Mouse (Mus musculus): ENCODE data around the gene Stab1.

The Stab1 gene

GRCm38 (mm10) chr14:31165010-31165409 is 3.4 kb downstream of the Stab1 start:
- DNase-seq (ENCODE audit: low spot score), result no peak

GRCm38 (mm10) chr14:31164067-31164466 is 4.4 kb downstream of the Stab1 start:
- DNase-seq (ENCODE audit: low spot score), result peak; percentile 12

GRCm38 (mm10) chr14:31161638-31162037 is 6.8 kb downstream of the Stab1 start:
- DNase-seq (ENCODE audit: low spot score), result no peak

GRCm38 (mm10) chr14:31161191-31161590 is 7.2 kb downstream of the Stab1 start:
- DNase-seq (ENCODE audit: low spot score), result no peak

GRCm38 (mm10) chr14:31160196-31161150 is 8.0 kb downstream of the Stab1 start:
- DNase-seq (ENCODE audit: low spot score), result no peak

- DNase-seq (ENCODE audit: low spot score), result no peak
Measured at GRCm38 (mm10) chr14:31145694-31146093, 22.7 kb downstream of the Stab1 start.

- no peak for DNase-seq (ENCODE audit: low spot score)
Measured at GRCm38 (mm10) chr14:31141011-31141410, 27.4 kb downstream of the Stab1 start.

- DNase-seq (ENCODE audit: low spot score), result no peak
Measured at GRCm38 (mm10) chr14:31140141-31140540, 28.3 kb downstream of the Stab1 start.

GRCm38 (mm10) chr14:31139666-31140065 is 28.8 kb downstream of the Stab1 start:
- DNase-seq (ENCODE audit: low spot score), result no peak

- no peak for DNase-seq (ENCODE audit: low spot score)
Measured at GRCm38 (mm10) chr14:31138897-31139429, 29.5 kb downstream of the Stab1 start.

GRCm38 (mm10) chr14:31138219-31138896 is 30.1 kb downstream of the Stab1 start:
- no peak for DNase-seq (ENCODE audit: low spot score)

- no peak for DNase-seq (ENCODE audit: low spot score)
Measured at GRCm38 (mm10) chr14:31137791-31138190, 30.6 kb downstream of the Stab1 start.

- no peak for DNase-seq (ENCODE audit: low spot score)
Measured at GRCm38 (mm10) chr14:31137281-31137595, 31.2 kb downstream of the Stab1 start.

GRCm38 (mm10) chr14:31136411-31137280 is 31.8 kb downstream of the Stab1 start:
- DNase-seq (ENCODE audit: low spot score), result no peak

GRCm38 (mm10) chr14:31135495-31136410 is 32.7 kb downstream of the Stab1 start:
- no peak for DNase-seq (ENCODE audit: low spot score)

- no peak for DNase-seq (ENCODE audit: low spot score)
Measured at GRCm38 (mm10) chr14:31134015-31135000, 34.1 kb downstream of the Stab1 start.

- no peak for DNase-seq (ENCODE audit: low spot score)
Measured at GRCm38 (mm10) chr14:31133023-31133665, 35.3 kb downstream of the Stab1 start.

GRCm38 (mm10) chr14:31132491-31132975 is 35.9 kb downstream of the Stab1 start:
- DNase-seq (ENCODE audit: low spot score), result no peak

GRCm38 (mm10) chr14:31132031-31132430 is 36.4 kb downstream of the Stab1 start:
- DNase-seq (ENCODE audit: low spot score), result no peak

Data from adipocyte (in vitro differentiated cells).